Mouse (Mus musculus) adrenal gland, adult 2 months (tissue): ENCODE measurements at regions not wholly inside any gene's neighbourhood (a gene's known extent, or its start where the extent isn't known, plus 50 kb on each side); places are given as distances from the start of the nearest gene placed in this dataset.

Experiments used
- DNase-seq: peaks from one replicate; pipeline ENCODE4 v3.0.0; 2021

DNA sequence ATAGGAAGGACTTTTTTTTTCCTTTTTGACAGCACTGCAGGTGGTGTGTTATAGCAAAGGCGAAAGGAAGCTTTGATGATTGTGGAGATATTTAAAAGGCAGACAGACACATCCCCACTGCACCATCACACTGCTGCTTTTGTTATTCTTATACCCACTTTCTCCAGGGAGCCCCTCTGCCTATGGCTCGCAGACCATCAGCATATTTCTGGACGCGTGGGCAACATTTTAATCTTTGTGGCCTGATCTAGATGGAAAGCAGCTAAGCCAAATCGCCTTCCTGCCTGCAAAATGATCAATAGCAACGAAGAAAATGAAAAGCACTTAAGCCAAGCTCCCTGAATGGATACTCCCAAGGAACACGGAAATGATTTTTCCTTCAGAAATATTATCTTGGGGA lies 1054.0 kb downstream of the Synb start:
- no peak for DNase-seq

DNA sequence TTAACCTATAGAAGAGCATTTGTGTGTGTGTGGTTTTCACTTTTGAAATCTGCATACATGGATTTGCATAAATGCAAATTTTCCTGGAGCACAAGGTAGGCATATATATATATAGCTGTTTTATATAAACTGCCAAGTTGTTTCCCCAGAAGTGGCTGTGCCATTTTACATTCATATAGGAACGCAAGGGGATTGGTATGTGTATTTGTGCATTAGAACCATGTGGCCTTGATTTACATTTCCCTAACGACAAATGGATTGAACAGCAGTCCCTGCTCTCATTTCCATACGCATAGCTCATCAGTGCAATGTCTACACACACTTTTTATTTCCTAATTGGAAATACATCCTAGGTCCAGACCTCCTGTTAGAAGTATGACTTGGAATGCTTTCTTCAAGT lies 1069.9 kb downstream of the Synb start:
- DNase-seq: no peak

DNA sequence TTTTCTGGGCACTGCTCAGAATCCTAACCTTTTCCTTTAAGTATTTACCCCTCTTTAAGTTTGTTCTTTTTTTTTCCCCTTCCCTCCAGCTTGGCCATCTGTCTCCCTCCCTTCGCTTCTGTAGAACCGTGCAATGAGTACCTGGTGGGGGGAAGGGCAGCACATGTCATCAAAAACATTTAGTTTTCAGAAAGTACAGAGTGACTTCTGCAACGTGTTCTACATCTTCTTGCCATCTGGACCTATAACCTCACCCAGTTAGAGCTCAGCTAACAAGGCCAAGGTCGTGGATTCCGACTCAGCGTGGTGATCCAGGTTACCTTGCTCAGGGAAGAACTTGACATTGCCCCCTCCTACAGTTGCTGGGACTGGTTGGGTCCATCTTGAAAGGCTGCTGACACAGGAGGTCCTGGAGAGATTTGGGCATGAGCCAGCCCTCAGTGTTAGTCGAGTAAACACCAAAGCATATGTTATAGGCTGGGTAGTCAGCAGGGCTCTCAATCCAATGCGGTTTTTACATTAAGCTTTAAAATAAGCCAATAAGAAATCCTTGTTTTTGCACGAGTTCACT lies 1075.0 kb downstream of the Synb start:
- peak; percentile 12 for DNase-seq

DNA sequence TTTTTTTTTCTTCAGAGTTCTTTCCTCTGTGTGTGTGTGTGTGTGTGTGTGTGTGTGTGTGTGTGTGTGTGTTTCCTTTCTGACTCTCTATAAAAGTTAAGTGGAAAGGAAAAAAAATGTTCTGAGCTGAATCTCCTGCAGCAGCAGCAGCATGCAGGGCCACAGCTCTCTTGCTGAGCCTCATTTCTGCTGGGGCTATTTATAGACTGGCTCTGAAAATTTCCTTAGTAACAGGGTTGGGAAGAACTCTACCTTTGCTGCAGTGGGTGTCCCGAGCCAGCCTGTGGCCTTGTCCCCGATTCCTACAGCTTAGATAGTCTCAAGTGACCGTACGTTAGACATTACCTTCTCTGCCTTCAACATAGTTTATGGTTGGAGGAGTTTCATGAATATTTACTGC lies 1075.6 kb downstream of the Synb start:
- DNase-seq: peak; percentile 44

DNA sequence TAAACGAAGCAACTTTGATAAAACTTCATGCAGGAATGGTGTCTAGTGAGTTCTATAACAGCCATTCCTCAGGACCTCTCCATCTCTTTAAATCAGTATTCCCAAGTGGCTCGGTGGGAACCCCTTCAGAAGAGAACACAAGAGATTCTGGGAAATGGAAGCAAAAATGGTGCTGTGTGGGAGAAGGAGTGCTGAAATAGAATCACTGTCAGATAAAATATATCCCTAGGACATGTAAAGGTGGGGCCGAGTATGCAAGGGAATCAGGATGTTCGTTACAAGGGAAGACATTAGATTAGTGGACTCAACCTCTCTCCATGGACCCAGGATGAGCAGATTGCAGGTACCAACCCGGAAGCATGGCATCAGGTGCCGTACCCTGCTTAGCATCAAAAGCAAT lies 1076.1 kb downstream of the Synb start:
- no peak for DNase-seq

DNA sequence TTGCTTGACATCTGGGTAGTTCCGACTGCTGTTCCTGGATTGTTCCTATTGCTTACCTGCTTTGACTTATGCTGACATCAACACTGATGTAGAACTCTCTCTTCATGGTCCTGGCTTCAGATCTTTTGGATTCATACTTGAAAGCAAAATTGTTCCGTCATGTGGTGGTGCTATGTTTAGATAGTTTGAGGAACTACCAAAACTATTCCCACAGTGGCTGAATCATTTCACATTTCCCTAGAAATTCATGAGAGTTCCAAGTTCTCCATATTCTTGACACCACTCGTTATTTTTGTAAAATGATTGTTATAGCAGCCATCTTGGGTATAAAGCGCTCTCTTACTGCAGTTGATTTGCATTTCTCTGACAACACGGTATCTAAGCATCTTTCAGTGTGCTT lies 1080.2 kb downstream of the Synb start:
- no peak for DNase-seq

DNA sequence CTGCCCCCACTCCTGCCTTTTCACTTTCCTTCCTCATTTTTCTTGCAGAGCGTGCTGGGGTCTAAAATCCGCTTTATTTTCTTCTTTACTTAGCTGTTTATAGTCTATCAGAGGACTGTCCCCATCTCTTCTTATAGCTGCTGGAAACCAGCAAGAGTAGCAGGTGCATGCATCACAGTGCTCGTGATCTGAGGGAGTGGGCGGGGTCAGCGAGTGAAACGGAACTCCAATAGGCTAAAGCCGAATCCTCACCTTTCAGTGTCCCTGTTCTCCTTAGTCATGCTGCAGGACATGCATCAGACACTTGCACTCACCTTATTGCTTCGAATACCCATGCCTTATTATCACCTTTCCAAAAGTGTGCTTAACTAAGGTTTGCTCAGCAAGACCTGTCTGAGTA lies 1095.3 kb downstream of the Synb start:
- no peak for DNase-seq

DNA sequence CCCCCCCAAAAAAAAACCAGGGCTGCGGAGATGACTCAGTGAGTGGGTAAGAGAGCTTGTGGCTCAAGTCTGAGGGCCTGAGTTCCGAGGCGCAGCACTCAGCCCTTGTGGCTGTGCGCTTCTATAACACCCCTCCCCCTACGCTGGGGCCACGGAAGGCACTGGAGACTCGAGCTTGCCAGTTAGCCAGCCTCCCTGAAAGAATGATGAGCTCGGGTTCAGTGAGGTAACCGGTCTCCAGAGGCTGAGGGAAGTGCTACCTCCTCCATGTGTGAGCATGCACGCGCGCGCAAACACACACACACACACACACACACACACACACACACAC lies 1096.7 kb downstream of the Synb start:
- no peak for DNase-seq

DNA sequence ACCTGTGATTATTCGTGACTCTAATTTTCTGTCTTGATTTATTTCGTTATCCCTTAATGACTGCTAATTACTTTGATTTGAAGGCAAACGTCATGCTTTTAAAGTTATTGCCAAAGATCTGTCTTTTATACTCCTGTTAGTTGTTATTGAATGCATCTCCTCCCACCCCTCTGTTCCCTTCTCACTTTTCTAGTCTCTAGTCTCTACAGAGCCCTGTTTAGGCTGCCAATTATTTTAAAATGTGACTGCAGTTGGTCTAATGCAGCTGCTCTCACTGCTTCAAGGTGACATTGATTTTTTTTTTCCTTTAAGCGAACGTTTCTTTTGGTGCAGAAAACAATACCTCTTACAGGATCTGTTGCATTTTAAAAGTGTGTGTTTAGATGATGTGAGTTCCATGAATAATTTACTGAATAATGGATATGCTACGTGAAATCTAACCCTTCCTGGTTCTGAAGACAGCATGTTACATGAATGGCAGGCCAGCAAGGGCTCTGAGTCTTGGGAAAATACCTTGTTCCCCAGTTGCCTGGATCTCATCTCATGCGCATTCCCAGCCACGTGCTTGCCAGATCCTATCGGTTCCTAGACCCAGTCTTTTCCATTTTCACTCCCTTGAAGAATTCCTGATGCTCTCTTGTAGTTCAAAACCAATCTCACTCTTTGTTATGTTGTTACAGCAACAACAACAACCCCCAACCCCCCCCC lies 1097.2 kb downstream of the Synb start:
- no peak for DNase-seq

DNA sequence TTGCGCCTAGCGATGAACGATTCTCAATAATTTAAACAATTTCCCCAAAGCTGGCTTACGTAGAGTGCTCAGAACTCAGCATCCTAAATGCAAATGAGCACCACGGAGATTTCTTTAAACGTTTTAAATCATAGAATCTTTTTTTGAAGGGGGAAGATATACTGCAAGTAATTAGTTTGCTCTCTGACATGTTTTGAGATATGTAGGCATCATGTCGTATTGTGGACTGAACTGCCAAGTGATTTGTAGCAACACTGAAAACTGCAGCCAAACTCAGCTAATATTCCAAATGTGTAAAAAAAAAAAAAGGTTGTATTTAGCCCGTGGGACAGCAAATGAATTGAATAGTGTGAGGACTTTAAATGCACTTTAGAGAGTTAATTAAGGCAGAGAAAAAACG lies 1097.9 kb downstream of the Synb start:
- no peak for DNase-seq

DNA sequence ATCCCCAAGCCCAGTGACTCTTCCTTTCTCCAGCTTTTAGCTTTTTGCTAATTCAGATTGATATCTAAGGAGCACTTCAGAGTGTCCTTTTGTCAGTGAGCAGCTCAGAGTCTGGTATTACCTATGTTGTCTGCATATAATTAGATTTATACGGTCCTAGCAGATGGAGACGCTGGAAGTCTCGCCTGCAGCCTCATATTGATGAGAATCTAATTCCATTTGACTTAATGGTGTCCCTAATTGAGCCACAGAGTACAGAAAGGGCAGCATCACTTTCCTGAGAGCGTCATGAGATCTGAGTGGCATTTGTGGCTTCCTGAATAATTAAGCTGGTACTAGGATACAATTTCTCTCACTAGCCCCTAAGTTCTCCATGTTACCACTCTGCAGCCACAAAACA lies 1104.2 kb downstream of the Synb start:
- no peak for DNase-seq

DNA sequence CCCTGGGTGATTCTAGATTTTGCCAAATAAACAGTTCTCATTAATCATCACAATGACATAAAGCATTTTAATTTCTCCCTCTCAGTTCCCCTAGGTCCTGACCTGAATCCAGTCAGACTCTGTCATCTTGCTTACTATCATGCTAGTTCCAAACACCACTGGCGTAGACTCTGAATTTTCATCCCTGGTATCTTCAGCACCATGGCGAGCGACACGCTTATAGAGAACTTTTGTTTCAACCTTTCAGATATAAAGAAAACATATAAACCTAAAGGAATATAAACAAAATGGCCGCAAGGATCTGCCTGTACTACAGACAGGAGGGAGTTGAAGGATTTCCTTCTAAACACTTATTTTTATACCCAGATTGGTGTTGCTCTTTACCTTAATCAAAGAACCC lies 1105.8 kb downstream of the Synb start:
- no peak for DNase-seq

DNA sequence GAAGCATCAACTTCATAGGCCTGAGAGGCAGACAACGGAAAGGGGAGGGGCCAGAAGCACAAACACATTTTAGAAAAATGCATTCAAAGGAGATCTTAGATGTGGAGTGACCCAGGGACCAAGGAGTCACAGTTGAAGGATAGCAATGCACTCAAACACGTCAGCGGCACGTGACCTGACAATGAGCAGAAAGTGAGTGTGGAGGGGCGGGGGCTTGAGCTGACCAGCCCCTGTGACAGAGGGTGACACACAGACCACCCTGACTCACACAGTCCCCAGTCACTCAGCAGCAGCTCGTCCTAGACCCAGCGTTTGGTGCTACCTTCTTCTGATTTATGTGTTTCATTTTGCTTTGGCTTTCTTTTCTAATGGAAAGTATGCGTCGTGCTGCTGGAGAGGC lies 1111.5 kb downstream of the Synb start:
- DNase-seq: no peak

DNA sequence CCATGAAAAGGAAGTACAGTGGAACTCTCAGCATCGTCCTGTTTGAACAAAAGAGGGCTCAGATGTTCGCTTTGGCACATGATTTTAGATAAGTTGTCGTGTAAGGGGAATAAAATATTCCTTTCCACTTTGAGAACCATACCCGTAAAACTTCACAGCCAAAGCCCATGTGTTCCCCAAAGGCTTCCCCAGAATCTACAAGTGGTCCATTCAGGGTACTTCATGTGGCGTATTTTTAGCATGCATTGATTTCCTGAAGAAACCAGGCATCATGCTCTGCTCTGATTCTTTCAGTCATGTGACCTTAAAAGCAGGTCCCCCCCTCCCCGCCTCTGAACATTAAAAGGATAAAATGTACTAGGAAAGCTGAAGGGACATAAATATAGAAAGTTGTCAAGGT lies 1112.9 kb downstream of the Synb start:
- no peak for DNase-seq
